Mouse (Mus musculus): ENCODE data around the gene Mief2. TPM values are rescaled to one million over a fixed set of nuclear protein-coding genes. Genes with fewer than 3 reads are reported as not detected.
A peak's percentile ranks its signal among the peaks of the same experiment; 100 is the strongest.

Gene Mief2
- polyA plus RNA-seq, 1 experiment, result 7.1 TPM

DNA sequence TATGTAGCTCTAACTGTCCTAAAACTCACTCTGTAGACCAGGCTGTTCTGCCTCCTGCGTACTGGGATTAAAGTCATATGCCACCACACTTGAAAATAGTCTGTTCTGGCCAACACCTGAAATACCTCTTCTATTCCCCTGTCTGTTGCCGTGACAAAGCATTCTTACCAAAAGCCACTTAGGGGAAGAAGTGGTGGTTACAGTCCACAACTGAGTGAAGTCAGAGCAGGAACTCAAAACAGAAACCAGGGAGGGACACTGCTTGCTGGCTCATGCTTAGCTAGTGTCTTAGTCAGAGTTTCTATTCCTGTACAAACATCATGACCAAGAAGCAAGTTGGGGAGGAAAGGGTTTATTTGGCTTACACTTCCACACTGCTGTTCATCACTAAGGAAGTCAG, 41.1 kb downstream of the Mief2 start:
- no peak overlapping the region for H3K27ac ChIP-seq (ENCODE audit: insufficient read depth, low read length)
- TF ChIP-seq EP300 (IDR thresholded peaks at IDR 0.05; ENCODE audit: insufficient read depth, low read depth, low read length), result no peak
- TF ChIP-seq POLR2A (IDR thresholded peaks at IDR 0.05; ENCODE audit: insufficient read depth, low read length), result no peak
- TF ChIP-seq CTCF (IDR thresholded peaks at IDR 0.05; ENCODE audit: low read depth, low read length), result no peak
- no peaks in the 10 kb centered on the region for H3K27me3 ChIP-seq (ENCODE audit: control insufficient read depth, insufficient read depth, low read length, poor library complexity, severe bottlenecking)

DNA sequence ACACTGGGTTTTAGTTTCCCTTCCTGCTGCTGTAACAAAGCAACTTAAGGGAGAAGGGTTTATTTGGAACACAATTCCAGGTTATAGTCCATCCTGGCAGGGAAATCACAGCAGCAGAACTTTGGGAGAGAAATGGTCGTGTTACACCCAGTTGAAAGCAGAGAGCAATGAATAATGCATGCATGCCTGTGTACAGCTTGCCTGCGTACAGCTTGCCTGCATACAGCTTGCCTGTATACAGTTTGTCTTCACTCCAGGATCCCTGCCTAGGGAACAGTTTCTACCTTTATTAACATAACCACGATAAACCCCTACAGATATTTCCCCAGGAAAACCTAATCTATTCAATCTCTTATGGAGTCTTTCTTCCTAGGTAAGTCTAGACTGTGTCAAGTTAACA, 42.6 kb downstream of the Mief2 start:
- H3K4me3 ChIP-seq (ENCODE audit: low read depth, low read length), result no peak overlapping the region
- H3K27ac ChIP-seq (ENCODE audit: insufficient read depth, low read length), result no peak overlapping the region
- H3K9ac ChIP-seq (ENCODE audit: low read depth, poor library complexity, severe bottlenecking), result no peak overlapping the region
- no peaks in the 10 kb centered on the region for H3K9me3 ChIP-seq (replicated peaks; ENCODE audit: control insufficient read depth, insufficient read depth, low read length, poor library complexity, severe bottlenecking)
- no peaks in the 10 kb centered on the region for H3K27me3 ChIP-seq (ENCODE audit: control insufficient read depth, insufficient read depth, low read length, poor library complexity, severe bottlenecking)
- no peaks in the 10 kb centered on the region for H3K36me3 ChIP-seq (ENCODE audit: control insufficient read depth, insufficient read depth, low read length, poor library complexity, severe bottlenecking)
- H3K4me1 ChIP-seq (ENCODE audit: control insufficient read depth, insufficient read depth, low read length), result no peaks in the 10 kb centered on the region
- TF ChIP-seq EP300 (IDR thresholded peaks at IDR 0.05; ENCODE audit: insufficient read depth, low read depth, low read length) (no peak), CTCF (IDR thresholded peaks at IDR 0.05; ENCODE audit: low read depth, low read length) (no peak), POLR2A (IDR thresholded peaks at IDR 0.05; ENCODE audit: insufficient read depth, low read length) (no peak)

More for the DNA sequence above, 41.1 kb downstream of the Mief2 start:
- no peak overlapping the region for H3K9ac ChIP-seq (ENCODE audit: low read depth, poor library complexity, severe bottlenecking)
- H3K4me3 ChIP-seq (ENCODE audit: low read depth, low read length), result no peak overlapping the region
- H3K4me1 ChIP-seq (ENCODE audit: control insufficient read depth, insufficient read depth, low read length), result no peaks in the 10 kb centered on the region
- H3K9me3 ChIP-seq (replicated peaks; ENCODE audit: control insufficient read depth, insufficient read depth, low read length, poor library complexity, severe bottlenecking), result no peaks in the 10 kb centered on the region
- no peaks in the 10 kb centered on the region for H3K36me3 ChIP-seq (ENCODE audit: control insufficient read depth, insufficient read depth, low read length, poor library complexity, severe bottlenecking)

DNA sequence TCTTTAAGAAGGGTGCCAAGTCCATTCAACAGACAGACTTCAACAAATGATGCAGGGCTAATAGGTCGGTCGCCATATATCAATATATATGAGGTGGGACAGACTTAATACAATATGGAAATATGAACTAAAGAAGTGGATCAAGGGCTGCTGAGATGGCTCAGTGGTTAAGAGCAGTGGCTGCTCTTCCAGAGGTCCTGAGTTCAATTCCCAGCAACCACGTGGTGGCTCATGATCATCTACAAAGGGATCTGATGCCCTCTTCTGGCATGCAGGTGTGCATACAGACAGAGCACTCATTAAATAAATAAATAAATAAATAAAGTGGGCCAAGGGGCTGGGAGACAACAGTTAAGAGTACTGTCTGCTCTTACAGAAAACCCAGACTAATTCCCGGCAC, 44.0 kb downstream of the Mief2 start:
- Histone ChIP-seq H3K36me3 (ENCODE audit: control insufficient read depth, insufficient read depth, low read length, poor library complexity, severe bottlenecking) (no peaks in the 10 kb centered on the region), H3K9me3 (replicated peaks; ENCODE audit: control insufficient read depth, insufficient read depth, low read length, poor library complexity, severe bottlenecking) (no peaks in the 10 kb centered on the region)
- TF ChIP-seq POLR2A (IDR thresholded peaks at IDR 0.05; ENCODE audit: insufficient read depth, low read length) (no peak), EP300 (IDR thresholded peaks at IDR 0.05; ENCODE audit: insufficient read depth, low read depth, low read length) (no peak), CTCF (IDR thresholded peaks at IDR 0.05; ENCODE audit: low read depth, low read length) (no peak)

DNA sequence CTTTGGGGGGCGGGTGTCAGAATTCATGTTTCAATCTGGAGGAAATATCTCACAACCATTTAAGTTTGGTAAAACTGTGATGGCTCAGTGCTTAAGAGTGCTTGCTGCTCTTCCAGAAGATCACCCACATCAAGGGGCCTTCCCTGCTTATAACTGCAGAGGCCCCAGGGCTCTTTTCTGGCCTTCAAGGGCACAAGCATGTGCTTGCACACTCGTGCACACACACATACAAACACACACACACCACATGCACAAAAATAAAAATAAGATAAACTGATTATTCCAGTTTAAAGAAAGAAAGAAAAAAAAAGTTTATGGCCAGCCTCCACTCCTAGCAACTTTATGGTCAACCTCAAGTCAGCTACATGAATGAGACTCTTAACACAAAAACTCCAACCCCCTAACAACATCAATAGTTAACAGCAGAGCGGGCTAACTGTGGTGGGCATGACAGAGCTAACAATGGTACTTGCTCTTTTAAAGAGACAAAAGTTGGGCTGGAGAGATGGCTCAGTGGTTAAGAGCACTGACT, 46.0 kb downstream of the Mief2 start:
- peaks cover 10% of the 10 kb centered on the region for H3K36me3 ChIP-seq (ENCODE audit: control insufficient read depth, insufficient read depth, low read length, poor library complexity, severe bottlenecking)
- TF ChIP-seq CTCF (IDR thresholded peaks at IDR 0.05; ENCODE audit: low read depth, low read length) (no peak), POLR2A (IDR thresholded peaks at IDR 0.05; ENCODE audit: insufficient read depth, low read length) (no peak), EP300 (IDR thresholded peaks at IDR 0.05; ENCODE audit: insufficient read depth, low read depth, low read length) (no peak)
- H3K9me3 ChIP-seq (replicated peaks; ENCODE audit: control insufficient read depth, insufficient read depth, low read length, poor library complexity, severe bottlenecking), result no peaks in the 10 kb centered on the region
- H3K27ac ChIP-seq (ENCODE audit: insufficient read depth, low read length), result no peak overlapping the region
- no peak overlapping the region for H3K4me3 ChIP-seq (ENCODE audit: low read depth, low read length)
- H3K4me1 ChIP-seq (ENCODE audit: control insufficient read depth, insufficient read depth, low read length), result no peaks in the 10 kb centered on the region
- no peak overlapping the region for H3K9ac ChIP-seq (ENCODE audit: low read depth, poor library complexity, severe bottlenecking)
- no peaks in the 10 kb centered on the region for H3K27me3 ChIP-seq (ENCODE audit: control insufficient read depth, insufficient read depth, low read length, poor library complexity, severe bottlenecking)

More for the DNA sequence above, 44.0 kb downstream of the Mief2 start:
- H3K4me1 ChIP-seq (ENCODE audit: control insufficient read depth, insufficient read depth, low read length), result no peaks in the 10 kb centered on the region
- no peak overlapping the region for H3K9ac ChIP-seq (ENCODE audit: low read depth, poor library complexity, severe bottlenecking)
- no peaks in the 10 kb centered on the region for H3K27me3 ChIP-seq (ENCODE audit: control insufficient read depth, insufficient read depth, low read length, poor library complexity, severe bottlenecking)
- H3K27ac ChIP-seq (ENCODE audit: insufficient read depth, low read length), result no peak overlapping the region
- H3K4me3 ChIP-seq (ENCODE audit: low read depth, low read length), result no peak overlapping the region

DNA sequence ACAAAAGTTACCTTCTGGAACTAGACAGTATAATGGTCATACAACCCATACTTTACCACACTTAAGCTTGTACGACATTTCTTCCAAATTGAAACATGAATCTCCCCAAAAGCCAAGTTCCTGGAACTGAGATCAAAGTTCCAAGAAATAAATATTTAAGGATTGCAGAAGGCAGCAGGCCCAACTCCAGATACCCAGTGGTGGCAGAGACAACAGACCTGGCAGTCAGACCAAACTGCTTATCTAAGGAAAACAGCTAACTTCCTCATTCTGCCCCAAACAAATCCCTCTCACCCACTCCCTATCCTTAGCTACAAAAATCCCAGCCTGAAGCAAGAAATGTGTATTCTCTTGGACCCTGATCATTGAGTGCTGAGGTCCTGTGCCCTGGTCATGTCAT, 46.6 kb downstream of the Mief2 start:
- no peak for TF ChIP-seq EP300 (IDR thresholded peaks at IDR 0.05; ENCODE audit: insufficient read depth, low read depth, low read length)
- no peak for TF ChIP-seq CTCF (IDR thresholded peaks at IDR 0.05; ENCODE audit: low read depth, low read length)
- TF ChIP-seq POLR2A (IDR thresholded peaks at IDR 0.05; ENCODE audit: insufficient read depth, low read length), result no peak
- H3K4me1 ChIP-seq (ENCODE audit: control insufficient read depth, insufficient read depth, low read length), result no peaks in the 10 kb centered on the region
- no peak overlapping the region for H3K4me3 ChIP-seq (ENCODE audit: low read depth, low read length)

DNA sequence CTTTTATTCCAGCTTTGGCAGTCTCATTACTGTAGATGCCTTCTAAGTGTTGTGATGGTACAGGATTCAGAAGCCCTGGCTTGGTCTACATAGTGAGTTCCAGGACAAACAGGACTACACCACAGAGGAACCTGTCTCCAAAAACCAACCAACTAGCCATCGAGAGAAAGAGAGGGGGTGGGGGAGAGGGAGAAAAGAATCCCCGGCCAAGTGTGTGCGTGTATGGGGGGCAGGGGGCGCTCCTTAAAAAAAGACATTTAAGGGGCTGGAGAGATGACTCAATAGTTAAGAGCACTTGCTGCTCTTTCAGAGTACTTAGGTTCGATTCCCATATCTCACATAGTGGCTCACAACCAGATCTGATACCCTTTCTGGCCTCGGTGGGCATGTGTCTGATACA, 47.4 kb downstream of the Mief2 start:
- H3K4me1 ChIP-seq (ENCODE audit: control insufficient read depth, insufficient read depth, low read length), result no peaks in the 10 kb centered on the region
- H3K4me3 ChIP-seq (ENCODE audit: low read depth, low read length), result peak overlapping the region; percentile 89; the same call in 1 of the 2 replicates
- H3K36me3 ChIP-seq (ENCODE audit: control insufficient read depth, insufficient read depth, low read length, poor library complexity, severe bottlenecking), result peaks cover 22% of the 10 kb centered on the region
- H3K9me3 ChIP-seq (replicated peaks; ENCODE audit: control insufficient read depth, insufficient read depth, low read length, poor library complexity, severe bottlenecking), result no peaks in the 10 kb centered on the region
- no peaks in the 10 kb centered on the region for H3K27me3 ChIP-seq (ENCODE audit: control insufficient read depth, insufficient read depth, low read length, poor library complexity, severe bottlenecking)
- peak overlapping the region; percentile 72; the same call in 1 of the 2 replicates for H3K27ac ChIP-seq (ENCODE audit: insufficient read depth, low read length)
- H3K9ac ChIP-seq (ENCODE audit: low read depth, poor library complexity, severe bottlenecking), result peak overlapping the region; percentile 72
- TF ChIP-seq POLR2A (IDR thresholded peaks at IDR 0.05; ENCODE audit: insufficient read depth, low read length) (no peak), CTCF (IDR thresholded peaks at IDR 0.05; ENCODE audit: low read depth, low read length) (no peak), EP300 (IDR thresholded peaks at IDR 0.05; ENCODE audit: insufficient read depth, low read depth, low read length) (no peak)

More for the DNA sequence above, 46.6 kb downstream of the Mief2 start:
- H3K27ac ChIP-seq (ENCODE audit: insufficient read depth, low read length), result no peak overlapping the region
- no peaks in the 10 kb centered on the region for H3K9me3 ChIP-seq (replicated peaks; ENCODE audit: control insufficient read depth, insufficient read depth, low read length, poor library complexity, severe bottlenecking)
- peaks cover 15% of the 10 kb centered on the region for H3K36me3 ChIP-seq (ENCODE audit: control insufficient read depth, insufficient read depth, low read length, poor library complexity, severe bottlenecking)
- H3K27me3 ChIP-seq (ENCODE audit: control insufficient read depth, insufficient read depth, low read length, poor library complexity, severe bottlenecking), result no peaks in the 10 kb centered on the region
- no peak overlapping the region for H3K9ac ChIP-seq (ENCODE audit: low read depth, poor library complexity, severe bottlenecking)

Measured in ES-Bruce4 (cell line).